Mouse (Mus musculus) intestine, embryonic 16.5 days (tissue): ENCODE results near the gene Mcam. TPM values are rescaled to one million over a fixed set of nuclear protein-coding genes. Genes with fewer than 3 reads are reported as not detected.

ENCODE experiments used
- ATAC-seq: fragments of 200-750 bp; cut with Nextera tagmentation; 2 replicates; pipeline ENCODE4 v1.8.0; 2017; ENCODE audit warnings: moderate TSS enrichment, moderate library complexity
- H3K27ac ChIP-seq: fragments of 300-500 bp; sonication (generic); 2 replicates; pipeline ENCODE4 v1.5.1; 2014; ENCODE audit warnings: mild to moderate bottlenecking, low read length
- H3K27me3 ChIP-seq: fragments of 300-500 bp; sonication (generic); replicated peaks from 2 replicates; pipeline ENCODE4 v1.6.1; 2014; ENCODE audit warnings: low read length, control low read depth, mixed read lengths; ENCODE audit not compliant: control insufficient read depth, insufficient read depth
- H3K36me3 ChIP-seq: fragments of 300-500 bp; sonication (generic); 2 replicates; pipeline ENCODE4 v1.6.1; 2014; ENCODE audit warnings: low read length, control low read depth; ENCODE audit not compliant: control insufficient read depth, insufficient read depth
- H3K4me1 ChIP-seq: fragments of 300-500 bp; sonication (generic); 2 replicates; pipeline ENCODE4 v1.6.1; 2014; ENCODE audit warnings: low read length, control low read depth, mixed read lengths; ENCODE audit not compliant: control insufficient read depth, insufficient read depth
- H3K4me2 ChIP-seq: fragments of 300-500 bp; sonication (generic); 2 replicates; pipeline ENCODE4 v1.6.1; 2014; ENCODE audit warnings: low read depth, low read length, control low read depth
- H3K4me3 ChIP-seq: fragments of 300-500 bp; sonication (generic); 2 replicates; pipeline ENCODE4 v1.5.1; 2014; ENCODE audit warnings: mild to moderate bottlenecking, low read length
- H3K9ac ChIP-seq: fragments of 300-500 bp; sonication (generic); 2 replicates; pipeline ENCODE4 v1.6.1; 2014; ENCODE audit warnings: low read depth, low read length
- H3K9me3 ChIP-seq: fragments of 300-500 bp; sonication (generic); 2 replicates; pipeline ENCODE4 v1.6.1; 2016; ENCODE audit warnings: low read length, control low read depth; ENCODE audit not compliant: control insufficient read depth
- WGBS: fragments of 180-500 bp; shearing (Covaris S2); extraction: QIAGEN DNeasy Blood & Tissue Kit; methylation state at CpG from one replicate; pipeline ENCODE4 v1.1.7; 2014; 5-methylcytosine and 5-hydroxymethylcytosine counted together
- polyA plus RNA-seq: library from polyadenylated mRNA; unstranded; fragments of >200 nt; fragmentation: Nextera tagmentation; extraction: Ambion mirVana; gene quantifications from 2 replicates; pipeline ENCODE4 v1.2.1, GENCODE M21; 2015

Gene Mcam
- polyA plus RNA-seq, 1 experiment from 2014 or later: 45.1 TPM

- Histone ChIP-seq H3K9me3 (no peaks in the 10 kb centered on the region), H3K36me3 (0 out of 2 replicates have a peak, but pooled peaks cover 2% of the 10 kb centered on the region), H3K4me1 (peaks cover 19% of the 10 kb centered on the region), H3K27me3 (no peaks in the 10 kb centered on the region), H3K27ac (no peak overlapping the region), H3K4me3 (no peak overlapping the region), H3K9ac (no peak overlapping the region), H3K4me2 (no peak overlapping the region)
- ATAC-seq: no peak
- WGBS: 86% methylated on average over 14 of the region's 14 CpGs
These were observed 44.1 kb downstream of the Mcam start for GRCm38 (mm10) chr9:44178389-44178788.

DNA sequence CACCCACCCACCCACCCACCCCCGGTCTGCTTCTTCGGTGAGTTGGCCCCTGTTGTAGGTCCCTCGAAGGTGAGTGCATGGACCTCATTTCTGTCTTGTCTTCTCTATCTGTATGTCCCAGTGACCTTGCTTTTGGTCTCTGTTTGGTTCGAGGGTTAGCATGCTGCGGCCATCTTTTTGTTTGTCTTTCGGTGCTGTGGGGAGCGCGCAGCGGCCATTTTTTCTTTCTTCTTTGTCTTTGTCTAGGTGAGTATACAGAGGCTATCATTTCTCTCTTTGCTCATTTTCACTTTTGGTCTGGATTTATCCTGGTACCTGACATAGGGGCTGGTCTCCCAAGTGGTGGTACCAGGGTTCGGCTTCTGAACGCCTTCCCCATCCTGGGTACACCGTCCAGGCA, 44.5 kb downstream of the Mcam start:
- Histone ChIP-seq H3K9ac (no peak overlapping the region), H3K4me1 (peaks cover 19% of the 10 kb centered on the region), H3K4me2 (no peak overlapping the region), H3K27me3 (no peaks in the 10 kb centered on the region), H3K9me3 (no peaks in the 10 kb centered on the region), H3K36me3 (0 out of 2 replicates have a peak, but pooled peaks cover 2% of the 10 kb centered on the region), H3K27ac (no peak overlapping the region), H3K4me3 (no peak overlapping the region)
- 97% methylated on average over 12 of the region's 12 CpGs for WGBS
- ATAC-seq: no peak

DNA sequence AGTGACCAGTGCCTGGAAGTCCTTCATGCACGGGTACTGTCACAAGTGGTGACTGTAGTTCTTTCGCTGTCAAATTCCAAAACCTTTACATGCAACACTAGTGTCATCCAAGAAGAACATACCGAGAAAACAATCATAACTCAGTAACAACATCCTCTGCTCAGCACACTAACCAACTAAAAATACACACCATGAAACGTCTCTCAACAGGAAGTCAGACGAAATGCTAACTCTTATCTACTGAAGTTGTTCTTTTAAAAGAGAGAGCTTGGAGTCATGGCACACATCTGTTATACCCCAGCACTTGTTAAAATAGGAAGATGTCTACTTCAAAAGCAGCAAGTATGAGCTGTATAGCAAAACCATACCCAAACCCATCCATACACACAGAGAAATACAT, 47.3 kb downstream of the Mcam start:
- no peak for ATAC-seq
- 80% methylated on average over 5 of the region's 5 CpGs for WGBS
- H3K36me3 ChIP-seq: 0 out of 2 replicates have a peak, but pooled peaks cover 2% of the 10 kb centered on the region
- H3K9ac ChIP-seq: no peak overlapping the region
- H3K27ac ChIP-seq: no peak overlapping the region
- H3K4me1 ChIP-seq: peaks cover 9% of the 10 kb centered on the region; the same call in 1 of the 2 replicates
- no peaks in the 10 kb centered on the region for H3K9me3 ChIP-seq
- H3K4me3 ChIP-seq: no peak overlapping the region
- H3K27me3 ChIP-seq: no peaks in the 10 kb centered on the region
- H3K4me2 ChIP-seq: no peak overlapping the region

DNA sequence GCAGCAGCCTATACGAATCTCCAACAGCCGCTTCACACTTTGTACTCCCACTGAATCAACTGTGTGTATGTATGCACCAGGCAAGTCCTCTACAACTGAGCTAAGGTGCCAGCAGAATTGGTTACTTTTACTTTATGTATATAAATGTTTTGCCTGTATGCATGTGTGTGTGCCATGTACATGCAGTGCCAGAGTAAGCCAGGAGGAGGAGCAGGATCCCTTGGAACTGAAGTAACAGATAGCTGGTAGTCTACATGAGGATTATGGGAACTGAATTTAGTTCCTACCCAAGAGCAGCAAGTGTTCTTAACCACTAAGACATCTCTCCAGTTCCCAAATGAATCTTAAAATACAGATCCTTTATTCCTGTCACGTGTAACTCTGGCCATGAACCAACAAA, 48.0 kb downstream of the Mcam start:
- Histone ChIP-seq H3K9ac (no peak overlapping the region), H3K4me1 (0 out of 2 replicates have a peak, but pooled peaks cover 3% of the 10 kb centered on the region), H3K9me3 (no peaks in the 10 kb centered on the region), H3K36me3 (0 out of 2 replicates have a peak, but pooled peaks cover 2% of the 10 kb centered on the region), H3K4me2 (no peak overlapping the region), H3K4me3 (no peak overlapping the region), H3K27me3 (no peaks in the 10 kb centered on the region), H3K27ac (no peak overlapping the region)
- no peak for ATAC-seq
- WGBS: 94% methylated on average over 3 of the region's 3 CpGs

- H3K9me3 ChIP-seq: no peaks in the 10 kb centered on the region
- H3K36me3 ChIP-seq: no peaks in the 10 kb centered on the region
- no peak overlapping the region for H3K4me3 ChIP-seq
- no peaks in the 10 kb centered on the region for H3K4me1 ChIP-seq
- no peak overlapping the region for H3K4me2 ChIP-seq
- no peak overlapping the region for H3K9ac ChIP-seq
- ATAC-seq: no peak
- H3K27me3 ChIP-seq: no peaks in the 10 kb centered on the region
- 77% methylated on average over 12 of the region's 12 CpGs for WGBS
- no peak overlapping the region for H3K27ac ChIP-seq
These were observed 54.0 kb downstream of the Mcam start for GRCm38 (mm10) chr9:44188223-44188622.

GRCm38 (mm10) chr9:44191166-44191565, 56.9 kb downstream of the Mcam start:
- Histone ChIP-seq H3K4me1 (no peaks in the 10 kb centered on the region), H3K27ac (no peak overlapping the region), H3K9ac (no peak overlapping the region), H3K4me3 (no peak overlapping the region), H3K27me3 (no peaks in the 10 kb centered on the region), H3K4me2 (no peak overlapping the region), H3K9me3 (no peaks in the 10 kb centered on the region), H3K36me3 (no peaks in the 10 kb centered on the region)
- WGBS: 74% methylated on average over 3 of the region's 3 CpGs
- no peak for ATAC-seq

- no peaks in the 10 kb centered on the region for H3K27me3 ChIP-seq
- no peak overlapping the region for H3K4me2 ChIP-seq
- H3K9ac ChIP-seq: no peak overlapping the region
- WGBS: 88% methylated on average over 3 of the region's 3 CpGs
- H3K9me3 ChIP-seq: no peaks in the 10 kb centered on the region
- no peak overlapping the region for H3K4me3 ChIP-seq
- H3K36me3 ChIP-seq: no peaks in the 10 kb centered on the region
- no peaks in the 10 kb centered on the region for H3K4me1 ChIP-seq
- ATAC-seq: no peak
- H3K27ac ChIP-seq: no peak overlapping the region
These were observed 58.0 kb downstream of the Mcam start for GRCm38 (mm10) chr9:44192312-44192711.

Other genes starting within 250 kb of the Mcam start
- 1.8 TPM in 2 replicates for gene Thy1, start 91.1 kb upstream of the Mcam start, polyA plus RNA-seq
- gene Usp2, start 67.4 kb upstream of the Mcam start, polyA plus RNA-seq: 13.2 and 15.6 TPM in 2 replicates
- gene Mfrp, start 32.7 kb upstream of the Mcam start, polyA plus RNA-seq: 0.18 and 0.24 TPM in 2 replicates
- gene C1qtnf5, start 27.2 kb upstream of the Mcam start, polyA plus RNA-seq: 2.7 and 3.0 TPM in 2 replicates
- 0.05 and 0.12 TPM in 2 replicates for gene Gm49380, start 21.0 kb upstream of the Mcam start, polyA plus RNA-seq
- 45.4 and 48.1 TPM in 2 replicates for gene Rnf26, start 21.0 kb upstream of the Mcam start, polyA plus RNA-seq
- gene Cbl, start 99.6 kb downstream of the Mcam start, polyA plus RNA-seq: 10.9 and 11.2 TPM in 2 replicates
- not detected in 2 replicates for gene Ccdc153, start 106.2 kb downstream of the Mcam start, polyA plus RNA-seq
- 22.2 and 28.5 TPM in 2 replicates for gene Pdzd3, start 117.0 kb downstream of the Mcam start, polyA plus RNA-seq
- gene Nlrx1, start 134.1 kb downstream of the Mcam start, polyA plus RNA-seq: 5.4 and 5.5 TPM in 2 replicates
- 2.6 and 3.0 TPM in 2 replicates for gene Abcg4, start 154.1 kb downstream of the Mcam start, polyA plus RNA-seq
- gene Hinfp, start 171.2 kb downstream of the Mcam start, polyA plus RNA-seq: 17.8 and 19.4 TPM in 2 replicates
- gene C2cd2l, start 185.8 kb downstream of the Mcam start, polyA plus RNA-seq: 15.3 and 16.5 TPM in 2 replicates
- 39.3 and 42.7 TPM in 2 replicates for gene Dpagt1, start 191.6 kb downstream of the Mcam start, polyA plus RNA-seq
- 268 and 278 TPM in 2 replicates for gene H2afx, start 200.2 kb downstream of the Mcam start, polyA plus RNA-seq
- 134 and 155 TPM in 2 replicates for gene Hmbs, start 209.8 kb downstream of the Mcam start, polyA plus RNA-seq
- gene Vps11, start 227.2 kb downstream of the Mcam start, polyA plus RNA-seq: 37.1 and 40.2 TPM in 2 replicates
- gene Hyou1, start 245.0 kb downstream of the Mcam start, polyA plus RNA-seq: 36.5 and 41.2 TPM in 2 replicates